Mouse (Mus musculus) cerebellum, adult 9-11 months (tissue): ENCODE results near the gene Nhlrc1.

Experiments
- DNase-seq: peaks from one replicate; pipeline ENCODE4 v3.0.0; 2022

The Nhlrc1 gene

DNA sequence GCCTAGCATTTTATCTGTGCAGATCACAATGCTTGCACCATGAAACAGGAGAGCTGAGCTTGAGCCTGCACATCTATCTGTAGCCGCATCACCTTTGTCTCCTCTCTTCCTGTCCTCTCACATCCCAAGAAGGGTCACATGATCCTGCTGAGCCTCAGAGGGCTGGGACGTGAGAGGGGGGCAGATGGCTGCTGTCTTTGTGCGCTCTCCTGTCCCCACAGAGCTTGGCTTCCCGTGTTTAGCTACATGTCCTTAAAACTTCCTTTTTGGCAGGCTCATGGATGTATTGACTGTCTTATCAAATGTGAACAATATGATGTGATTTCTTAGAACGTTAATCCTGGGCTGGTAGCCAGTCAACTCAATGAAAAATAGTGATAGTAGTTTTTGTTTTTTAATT is 15.2 kb downstream of the Nhlrc1 start:
- no peak for DNase-seq

DNA sequence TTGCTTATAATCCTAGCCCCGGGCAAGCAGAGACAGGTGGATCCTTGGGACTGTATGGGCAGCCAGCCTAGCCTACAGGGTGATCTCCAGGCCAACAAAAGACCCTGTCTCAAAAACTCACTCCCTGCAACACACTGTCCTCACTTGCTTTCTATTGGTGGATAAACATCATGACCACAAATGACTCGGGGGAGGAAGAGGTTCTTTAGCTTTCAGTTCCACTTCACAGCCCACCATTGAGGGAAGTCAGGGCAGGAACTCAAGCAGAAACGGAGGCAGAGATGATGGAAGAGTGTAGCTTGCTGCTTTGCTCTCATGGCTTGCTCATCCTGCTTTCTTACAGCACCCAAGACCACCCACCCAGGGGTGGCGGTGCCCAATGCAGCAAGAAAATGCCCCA is 17.3 kb downstream of the Nhlrc1 start:
- no peak for DNase-seq

DNA sequence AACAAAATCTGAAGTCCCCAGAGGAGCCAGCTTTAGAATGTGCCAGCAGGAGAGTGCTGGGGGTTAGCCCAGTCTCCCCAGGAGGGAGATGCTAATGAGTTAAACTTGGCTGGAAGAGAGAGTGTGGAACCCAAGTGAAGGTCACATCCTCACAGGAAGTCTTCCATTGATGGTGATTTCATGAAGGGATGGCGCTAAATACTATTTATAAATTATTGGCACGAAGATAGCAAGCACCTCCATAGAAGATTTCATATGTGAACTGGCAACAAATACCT is 21.4 kb downstream of the Nhlrc1 start:
- peak; percentile 79 for DNase-seq

DNA sequence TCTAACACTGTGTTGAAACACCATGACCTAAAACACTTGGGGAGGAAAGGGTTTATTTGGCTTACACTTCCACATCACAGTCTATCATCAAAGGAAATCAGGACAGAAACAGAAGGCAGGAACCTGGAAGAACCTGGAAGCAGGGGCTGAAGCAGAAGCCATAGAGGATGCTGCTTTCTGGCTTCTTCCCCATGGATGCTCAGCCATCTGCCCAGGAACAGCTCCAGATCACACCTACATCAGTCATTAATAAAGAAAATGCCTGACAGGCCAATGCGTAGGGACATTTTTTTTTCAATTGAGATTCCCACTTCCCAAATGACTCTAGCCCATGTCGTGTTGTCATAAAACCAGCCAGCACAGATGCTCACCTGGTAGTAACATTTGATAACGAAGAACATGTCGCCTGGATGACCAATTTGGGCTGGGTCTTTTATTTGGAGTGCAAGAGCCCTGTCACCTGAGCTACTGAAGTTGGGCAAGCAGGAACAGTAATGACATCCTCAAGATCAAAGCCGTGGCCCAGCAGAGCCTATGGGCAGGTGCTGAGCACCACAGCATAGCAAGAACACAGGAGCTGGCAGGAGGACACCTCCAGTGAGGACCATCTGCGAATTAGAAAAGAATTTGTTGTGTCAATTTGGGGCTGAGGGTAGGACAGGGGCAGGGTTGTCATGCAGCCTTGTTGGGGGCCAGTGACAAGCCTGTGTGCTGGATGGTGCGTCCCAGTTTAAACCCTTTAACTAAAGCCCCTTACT is 22.0 kb downstream of the Nhlrc1 start:
- peak; percentile 78 for DNase-seq

DNA sequence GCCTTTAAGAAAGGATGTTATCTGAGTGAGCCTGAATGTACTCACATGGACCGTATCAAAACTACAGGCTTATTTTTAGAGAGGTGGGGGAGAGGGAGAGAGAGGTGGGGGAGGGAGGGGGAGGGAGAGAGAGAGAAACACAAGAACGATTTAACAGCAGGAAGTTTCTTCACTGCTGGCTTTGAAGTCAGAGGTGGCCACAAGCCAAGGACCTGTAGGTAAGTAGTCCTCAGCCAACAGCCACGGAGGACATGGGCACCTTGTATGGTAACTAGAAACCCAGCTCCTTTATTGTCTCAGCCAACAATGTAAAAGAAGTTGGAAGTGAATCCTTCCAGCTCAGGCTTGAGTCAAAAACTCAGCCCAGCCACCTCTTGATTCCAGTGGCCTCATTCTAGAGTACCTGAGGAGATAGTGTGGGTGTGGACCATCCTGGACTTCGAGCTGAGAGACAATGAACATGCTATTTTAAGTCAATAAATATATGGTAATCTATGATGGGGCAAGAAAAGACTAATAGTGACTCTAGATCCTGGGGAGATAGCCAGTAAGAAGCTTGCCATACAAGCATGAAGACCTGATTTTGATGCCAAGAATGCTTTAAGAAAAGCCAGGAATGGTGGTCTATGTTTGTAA is 24.2 kb downstream of the Nhlrc1 start:
- DNase-seq = peak; percentile 33

DNA sequence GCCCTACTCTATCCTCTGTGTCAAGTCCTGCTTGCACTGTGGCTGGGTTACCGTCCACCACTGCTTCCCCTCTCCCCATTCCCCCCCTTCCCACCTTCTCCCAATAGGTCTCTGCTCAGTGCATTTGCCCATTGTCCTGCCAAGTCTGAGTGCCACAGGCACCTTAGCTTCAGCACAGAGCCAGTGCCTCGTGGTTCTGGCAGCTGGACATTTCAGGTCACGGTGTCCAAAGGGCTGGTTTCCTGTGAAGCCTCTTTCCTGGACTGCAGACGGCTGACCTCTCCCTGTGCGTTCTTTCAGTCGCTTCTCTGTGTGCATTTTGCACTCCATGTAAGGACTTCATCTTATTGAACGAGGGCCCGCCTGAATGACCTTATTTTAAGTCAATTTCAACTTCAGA is 26.7 kb downstream of the Nhlrc1 start:
- no peak for DNase-seq

DNA sequence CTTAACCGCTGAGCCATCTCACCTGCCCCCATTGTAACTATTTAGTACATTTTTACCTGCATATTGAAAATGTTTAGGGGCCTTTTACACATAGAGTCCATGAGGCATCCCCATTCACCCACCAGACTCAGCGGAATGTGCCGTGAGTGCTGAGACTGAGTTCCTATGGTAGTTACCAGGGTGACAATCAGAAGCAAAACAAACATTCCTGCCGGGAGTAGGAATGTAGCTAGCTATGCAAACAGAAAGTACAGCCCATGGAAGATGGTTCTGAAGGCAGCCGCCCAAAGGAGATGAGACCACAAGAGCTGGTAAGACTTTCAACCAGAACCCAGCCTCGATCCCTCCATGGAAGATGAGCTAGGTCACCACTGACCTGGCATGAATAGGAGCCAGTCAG is 28.4 kb downstream of the Nhlrc1 start:
- DNase-seq = no peak

DNA sequence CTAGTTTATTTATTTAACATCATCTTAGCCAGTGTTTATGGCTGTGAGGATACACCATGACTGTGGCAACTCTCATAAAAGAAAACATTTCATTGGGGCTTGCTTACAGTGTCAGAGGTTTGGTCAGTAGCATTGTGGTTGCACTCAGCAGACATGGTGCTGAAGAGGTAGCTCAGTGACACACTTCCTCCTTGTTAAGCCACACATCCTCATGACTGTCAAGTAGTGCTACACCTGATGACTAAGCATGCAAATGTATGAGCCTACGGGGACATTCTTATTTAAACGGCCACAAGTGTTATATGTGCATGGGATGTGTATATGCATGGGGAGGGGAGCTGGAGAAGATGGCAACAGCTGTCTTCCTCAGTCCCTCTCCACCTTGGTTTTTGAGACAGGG is 30.8 kb downstream of the Nhlrc1 start:
- no peak for DNase-seq

DNA sequence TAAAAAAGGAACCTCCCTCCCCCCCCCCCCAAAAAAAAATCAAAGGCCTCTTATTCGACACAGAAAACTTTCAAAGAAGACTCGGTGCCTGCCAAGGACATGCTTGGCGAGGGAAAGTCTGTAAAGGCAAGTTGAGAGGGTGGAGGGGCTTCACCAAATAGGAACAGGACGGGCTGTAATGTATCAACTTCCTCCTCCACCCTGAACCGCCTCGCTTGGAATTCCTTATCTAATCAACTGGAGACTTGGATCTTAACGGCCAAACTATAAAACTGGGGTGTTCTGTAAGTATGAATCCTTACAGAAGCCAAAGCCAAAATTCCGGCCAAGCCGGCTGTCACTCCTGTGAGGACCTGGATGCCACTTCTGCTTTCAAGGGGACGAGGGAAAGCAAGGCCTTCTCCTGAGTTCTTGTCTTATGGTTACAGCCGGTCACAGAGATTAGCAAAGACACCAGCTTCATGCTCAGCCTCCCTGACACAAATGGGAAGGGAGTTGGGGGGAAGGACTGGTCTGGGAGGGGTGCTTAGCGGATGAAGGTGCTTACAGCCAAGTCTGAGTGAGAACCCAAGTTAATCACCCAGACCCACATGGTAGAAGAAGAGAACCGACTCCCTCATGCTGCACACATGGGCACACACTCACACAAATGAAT is 34.7 kb downstream of the Nhlrc1 start:
- no peak for DNase-seq

DNA sequence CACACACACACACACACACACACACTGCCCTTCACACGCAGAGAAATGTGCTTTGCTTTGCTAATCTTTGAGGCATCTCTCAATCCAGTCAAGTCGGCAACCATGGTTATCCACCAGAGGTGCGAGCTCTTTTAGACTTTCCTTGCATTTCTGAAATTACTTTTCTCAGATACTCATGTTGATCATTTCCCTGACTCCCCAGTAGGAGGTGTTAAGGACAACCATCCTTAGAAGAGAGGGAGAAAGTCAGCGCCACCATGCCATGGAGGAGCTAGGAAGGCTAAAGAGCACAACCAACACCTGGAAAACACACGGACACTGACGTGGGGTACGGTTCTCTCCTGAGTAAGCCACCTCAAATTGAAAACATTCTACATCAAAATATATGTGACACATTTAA is 38.1 kb downstream of the Nhlrc1 start:
- no peak for DNase-seq

DNA sequence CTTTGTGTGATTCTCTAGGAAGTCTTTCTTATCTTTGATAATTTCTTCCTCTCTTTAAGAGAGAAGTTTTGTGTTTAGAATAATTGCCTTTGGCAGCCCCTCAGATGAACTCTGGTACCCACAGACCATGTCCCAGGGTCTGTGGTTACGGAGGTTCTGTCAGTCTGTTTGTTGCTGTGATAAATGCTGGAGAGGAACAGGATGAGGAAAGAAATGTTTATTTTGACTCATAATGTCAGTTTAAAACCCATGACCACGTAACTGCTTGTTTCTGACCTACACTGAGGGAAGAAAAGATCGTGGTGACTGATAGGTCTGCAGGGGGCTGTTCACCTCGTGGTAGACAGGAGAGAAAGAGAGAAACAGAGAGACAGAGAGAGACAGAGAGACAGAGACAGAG is 38.7 kb downstream of the Nhlrc1 start:
- no peak for DNase-seq

DNA sequence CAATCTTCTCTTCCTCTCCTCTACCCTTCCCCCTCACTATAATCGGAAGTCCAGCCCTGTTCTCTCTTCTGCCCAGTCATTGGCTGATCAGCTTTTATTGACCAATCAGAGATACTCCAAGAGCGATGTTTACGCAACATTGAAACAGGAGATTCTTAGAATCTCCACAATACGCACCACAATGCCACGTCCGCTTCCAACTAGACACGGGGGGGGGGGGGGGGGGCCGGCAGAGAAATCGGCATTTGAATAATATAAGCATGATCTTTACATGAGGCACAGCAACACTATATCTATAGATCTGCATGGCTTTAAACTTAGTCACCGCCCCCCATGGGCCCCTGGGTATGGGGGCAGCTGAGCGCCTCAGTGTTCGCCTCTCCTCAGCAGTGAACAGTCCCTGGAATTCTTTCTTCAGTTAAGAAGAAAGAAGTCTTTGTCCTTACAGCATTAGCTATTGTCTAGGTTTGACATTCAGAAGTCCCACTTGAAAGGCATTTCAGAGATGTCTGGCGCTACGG is 39.6 kb downstream of the Nhlrc1 start:
- DNase-seq = no peak

DNA sequence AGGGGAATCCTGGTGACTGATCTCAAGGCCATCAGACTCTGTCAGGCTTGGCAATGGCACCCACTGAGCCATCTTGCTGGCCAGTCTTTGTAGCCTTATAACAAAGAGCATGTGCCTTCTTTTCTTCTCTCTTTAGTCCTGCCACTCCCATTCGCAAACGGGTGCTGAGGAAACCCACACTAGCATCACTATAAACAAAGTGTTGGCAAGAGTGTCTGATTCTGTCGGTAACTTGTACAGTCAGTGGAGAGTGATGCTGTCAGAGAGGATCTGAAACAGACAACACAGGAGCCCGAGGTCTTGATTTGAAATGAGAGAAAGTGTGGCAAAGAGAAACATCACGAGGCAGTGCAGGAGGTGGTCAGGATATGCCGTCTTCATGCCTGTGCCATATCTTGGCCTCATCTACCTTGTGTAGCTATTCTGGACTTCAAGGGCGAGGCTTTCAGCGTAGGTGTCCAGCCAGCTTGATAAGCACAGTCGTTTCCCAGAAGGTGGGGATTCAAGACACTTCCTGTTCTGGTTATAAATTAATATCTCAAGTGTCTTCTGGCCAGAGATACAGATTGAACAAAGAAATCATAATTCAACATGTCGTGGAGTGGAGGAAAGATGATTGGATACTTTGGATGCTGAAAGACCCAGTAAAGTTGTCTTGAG is 44.2 kb downstream of the Nhlrc1 start:
- DNase-seq = no peak

DNA sequence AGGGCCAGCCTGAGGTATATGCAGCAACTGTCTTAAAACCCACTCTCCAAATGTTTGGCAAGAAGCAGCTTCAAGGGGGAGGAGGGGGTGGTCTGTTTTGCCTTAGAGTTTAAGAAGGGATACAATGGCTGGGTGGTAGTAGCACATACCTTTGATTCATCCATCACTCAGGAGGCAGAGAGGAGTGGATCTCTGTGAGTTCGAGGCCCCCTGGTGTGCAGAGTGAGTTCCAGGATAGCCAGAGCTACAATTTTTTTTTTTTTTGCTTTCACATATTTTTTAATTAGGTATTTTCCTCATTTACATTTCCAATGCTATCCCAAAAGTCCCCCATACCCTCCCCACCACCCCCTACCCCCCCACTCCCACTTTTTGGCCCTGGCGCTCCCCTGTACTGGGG is 46.0 kb downstream of the Nhlrc1 start:
- DNase-seq = no peak

DNA sequence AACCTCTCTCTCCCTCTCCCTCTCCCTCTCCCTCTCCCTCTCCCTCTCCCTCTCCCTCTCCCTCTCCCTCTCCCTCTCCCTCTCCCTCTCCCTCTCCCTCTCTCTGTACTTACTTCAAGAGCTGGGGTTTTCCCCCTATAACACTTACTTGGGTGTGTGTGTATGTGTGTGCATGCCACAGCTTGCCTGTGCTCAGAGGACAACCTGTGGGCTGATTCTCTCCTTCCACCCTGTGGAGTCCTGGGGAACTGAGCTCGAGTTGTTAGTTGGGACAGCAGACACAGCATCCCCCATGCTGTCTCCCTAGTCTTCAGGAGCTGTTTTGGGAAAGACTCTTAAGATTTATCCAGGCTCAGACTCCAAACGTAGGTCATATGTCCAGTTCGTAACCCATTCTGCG is 47.3 kb downstream of the Nhlrc1 start:
- no peak for DNase-seq
